Mouse (Mus musculus) kidney, embryonic 14.5 days (tissue): Measurements from ENCODE around the gene Cdk14. TPM values are rescaled to one million over a fixed set of nuclear protein-coding genes. Genes with fewer than 3 reads are reported as not detected.
"Not testable (repeated sequence)": the region's sequence is repeated elsewhere in the genome, so short reads cannot be mapped to it uniquely, and the experiment has no call there.

ENCODE experiments used
- ATAC-seq: fragments of 200-750 bp; cut with Nextera tagmentation; 2 replicates; pipeline ENCODE4 v1.8.0; 2017; ENCODE audit warnings: moderate number of reproducible peaks, mild to moderate bottlenecking, moderate TSS enrichment, moderate library complexity; ENCODE audit not compliant: low FRiP score, low TSS enrichment
- H3K27ac ChIP-seq: fragments of 300-500 bp; sonication (generic); 2 replicates; pipeline ENCODE4 v1.5.1; 2014; ENCODE audit warnings: low read depth, mild to moderate bottlenecking, low read length, moderate library complexity, mixed read lengths
- H3K27me3 ChIP-seq: fragments of 300-500 bp; sonication (generic); 2 replicates; pipeline ENCODE4 v1.6.1; 2014; ENCODE audit warnings: mild to moderate bottlenecking, low read length; ENCODE audit not compliant: control insufficient read depth, insufficient read depth
- H3K36me3 ChIP-seq: fragments of 300-500 bp; sonication (generic); 2 replicates; pipeline ENCODE4 v1.6.1; 2014; ENCODE audit warnings: low read length, mixed read lengths; ENCODE audit not compliant: control insufficient read depth, insufficient read depth
- H3K4me1 ChIP-seq: fragments of 300-500 bp; sonication (generic); 2 replicates; pipeline ENCODE4 v1.6.1; 2014; ENCODE audit warnings: low read length, mixed read lengths; ENCODE audit not compliant: control insufficient read depth, insufficient read depth
- H3K4me2 ChIP-seq: fragments of 300-500 bp; sonication (generic); replicated peaks from 2 replicates; pipeline ENCODE4 v1.6.1; 2014; ENCODE audit warnings: low read depth, mild to moderate bottlenecking, low read length
- H3K4me3 ChIP-seq: fragments of 300-500 bp; sonication (generic); 2 replicates; pipeline ENCODE4 v1.5.1; 2014; ENCODE audit warnings: mild to moderate bottlenecking, low read length
- H3K9ac ChIP-seq: fragments of 300-500 bp; sonication (generic); 2 replicates; pipeline ENCODE4 v1.6.1; 2014; ENCODE audit warnings: low read depth, mild to moderate bottlenecking, low read length, moderate library complexity
- H3K9me3 ChIP-seq: fragments of 300-500 bp; sonication (generic); 2 replicates; pipeline ENCODE4 v1.6.1; 2016; ENCODE audit warnings: low read length; ENCODE audit not compliant: control insufficient read depth
- WGBS: fragments of 180-500 bp; shearing (Covaris S2); extraction: QIAGEN DNeasy Blood & Tissue Kit; methylation state at CpG from one replicate; pipeline ENCODE4 v1.1.7; 2014; 5-methylcytosine and 5-hydroxymethylcytosine counted together
- polyA plus RNA-seq: library from polyadenylated mRNA; unstranded; fragments of >200 nt; fragmentation: Nextera tagmentation; extraction: Ambion mirVana; gene quantifications from 2 replicates; pipeline ENCODE4 v1.2.1, GENCODE M21; 2014

Cdk14 gene
- polyA plus RNA-seq, 1 experiment from 2014 or later: 18.9 TPM

GRCm38 (mm10) chr5:5341611-5342010 is 78.5 kb downstream of the Cdk14 start:
- 80% methylated on average over 8 of the region's 8 CpGs for WGBS
- Histone ChIP-seq H3K9me3 (no peaks in the 10 kb centered on the region), H3K9ac (no peak overlapping the region), H3K4me3 (no peak overlapping the region), H3K4me1 (peaks cover 21% of the 10 kb centered on the region), H3K27ac (no peak overlapping the region), H3K4me2 (no peak overlapping the region), H3K36me3 (no peaks in the 10 kb centered on the region), H3K27me3 (no peaks in the 10 kb centered on the region)
- ATAC-seq: no peak

- Histone ChIP-seq H3K36me3 (no peaks in the 10 kb centered on the region), H3K4me1 (no peaks in the 10 kb centered on the region), H3K9ac (no peak overlapping the region), H3K27me3 (no peaks in the 10 kb centered on the region), H3K4me2 (no peak overlapping the region), H3K4me3 (no peak overlapping the region), H3K27ac (no peak overlapping the region), H3K9me3 (no peaks in the 10 kb centered on the region)
- no peak for ATAC-seq
- WGBS: 92% methylated on average over 8 of the region's 8 CpGs
These were observed 86.2 kb downstream of the Cdk14 start for GRCm38 (mm10) chr5:5333916-5334315.

GRCm38 (mm10) chr5:5330926-5331460 is 89.1 kb downstream of the Cdk14 start:
- WGBS: 61% methylated on average over 10 of the region's 10 CpGs
- no peaks in the 10 kb centered on the region for H3K9me3 ChIP-seq
- no peak for ATAC-seq

GRCm38 (mm10) chr5:5329018-5329417 is 91.1 kb downstream of the Cdk14 start:
- H3K9ac ChIP-seq, H3K27ac ChIP-seq, H3K4me2 ChIP-seq, H3K4me3 ChIP-seq, H3K4me1 ChIP-seq, H3K36me3 ChIP-seq, H3K9me3 ChIP-seq, ATAC-seq, H3K27me3 ChIP-seq: not testable (repeated sequence)
- 91% methylated on average over 2 of the region's 2 CpGs for WGBS

More at GRCm38 (mm10) chr5:5330926-5331460, 89.1 kb downstream of the Cdk14 start:
- H3K36me3 ChIP-seq: no peaks in the 10 kb centered on the region
- no peak overlapping the region for H3K4me3 ChIP-seq
- H3K27me3 ChIP-seq: no peaks in the 10 kb centered on the region
- no peak overlapping the region for H3K9ac ChIP-seq
- no peak overlapping the region for H3K4me2 ChIP-seq
- H3K27ac ChIP-seq: no peak overlapping the region
- no peaks in the 10 kb centered on the region for H3K4me1 ChIP-seq

- H3K27ac ChIP-seq: no peak overlapping the region
- no peak for ATAC-seq
These were observed 93.4 kb downstream of the Cdk14 start for GRCm38 (mm10) chr5:5326716-5327115.

GRCm38 (mm10) chr5:5322699-5323098 is 97.4 kb downstream of the Cdk14 start:
- H3K4me1 ChIP-seq: no peaks in the 10 kb centered on the region
- H3K4me2 ChIP-seq: no peak overlapping the region
- H3K36me3 ChIP-seq: no peaks in the 10 kb centered on the region
- H3K9me3 ChIP-seq: no peaks in the 10 kb centered on the region
- no peak overlapping the region for H3K9ac ChIP-seq
- no peak for ATAC-seq
- H3K27ac ChIP-seq: no peak overlapping the region
- WGBS: 89% methylated on average over 8 of the region's 8 CpGs
- H3K4me3 ChIP-seq: no peak overlapping the region
- no peaks in the 10 kb centered on the region for H3K27me3 ChIP-seq

More at GRCm38 (mm10) chr5:5326716-5327115, 93.4 kb downstream of the Cdk14 start:
- Histone ChIP-seq H3K4me3 (no peak overlapping the region), H3K9ac (no peak overlapping the region), H3K9me3 (no peaks in the 10 kb centered on the region), H3K4me1 (no peaks in the 10 kb centered on the region), H3K27me3 (no peaks in the 10 kb centered on the region), H3K36me3 (no peaks in the 10 kb centered on the region), H3K4me2 (no peak overlapping the region)
- 100% methylated on average over 2 of the region's 2 CpGs for WGBS

GRCm38 (mm10) chr5:5320506-5321181 is 99.5 kb downstream of the Cdk14 start:
- Histone ChIP-seq H3K4me2 (no peak overlapping the region), H3K36me3 (no peaks in the 10 kb centered on the region), H3K27me3 (no peaks in the 10 kb centered on the region), H3K9ac (no peak overlapping the region), H3K4me1 (no peaks in the 10 kb centered on the region), H3K9me3 (no peaks in the 10 kb centered on the region), H3K4me3 (no peak overlapping the region), H3K27ac (no peak overlapping the region)
- WGBS: 38% methylated on average over 2 of the region's 2 CpGs
- ATAC-seq: no peak

- no peaks in the 10 kb centered on the region for H3K4me1 ChIP-seq
- H3K4me2 ChIP-seq: no peak overlapping the region
- H3K36me3 ChIP-seq: no peaks in the 10 kb centered on the region
- H3K27ac ChIP-seq: no peak overlapping the region
- WGBS: 65% methylated on average over 8 of the region's 8 CpGs
- H3K9ac ChIP-seq: no peak overlapping the region
- H3K27me3 ChIP-seq: no peaks in the 10 kb centered on the region
- ATAC-seq: no peak
- no peak overlapping the region for H3K4me3 ChIP-seq
- H3K9me3 ChIP-seq: no peaks in the 10 kb centered on the region
These were observed 100.1 kb downstream of the Cdk14 start for GRCm38 (mm10) chr5:5319824-5320505.

GRCm38 (mm10) chr5:5314270-5314669 is 105.8 kb downstream of the Cdk14 start:
- Histone ChIP-seq H3K4me3 (no peak overlapping the region), H3K9ac (no peak overlapping the region), H3K27ac (no peak overlapping the region), H3K9me3 (no peaks in the 10 kb centered on the region), H3K4me2 (no peak overlapping the region), H3K4me1 (no peaks in the 10 kb centered on the region), H3K27me3 (no peaks in the 10 kb centered on the region), H3K36me3 (no peaks in the 10 kb centered on the region)
- WGBS: 69% methylated on average over 6 of the region's 6 CpGs
- no peak for ATAC-seq
